Mouse (Mus musculus): ENCODE measurements around the gene Katnal1. TPM values are rescaled to one million over a fixed set of nuclear protein-coding genes. Genes with fewer than 3 reads are reported as not detected.

The Katnal1 gene
- polyA plus RNA-seq, 1 experiment from 2014 or later: 17.4 TPM

DNA sequence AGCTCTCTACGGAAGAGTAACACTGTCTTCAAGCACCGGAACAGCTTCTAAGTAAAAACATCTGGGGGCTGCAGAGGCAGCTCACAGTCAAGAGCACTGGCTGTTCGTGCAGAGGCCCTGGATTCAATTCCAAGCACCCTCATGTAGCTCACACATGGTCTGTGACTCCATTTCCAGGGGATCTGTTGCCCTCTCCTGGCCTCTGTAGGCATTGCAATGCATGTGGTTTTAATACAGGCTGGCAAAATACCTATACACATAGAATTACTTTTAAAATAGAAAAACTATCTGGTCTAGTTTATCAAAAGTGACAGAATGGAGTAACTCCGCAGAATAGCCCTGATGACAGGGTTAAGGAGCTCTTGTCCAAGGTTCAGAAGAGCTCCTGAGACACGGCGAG lies 49.9 kb downstream of the Katnal1 start:
- H3K9me3 ChIP-seq (replicated peaks; ENCODE audit: control insufficient read depth, low read length): no peaks in the 10 kb centered on the region
- no peak overlapping the region for H3K4me3 ChIP-seq (ENCODE audit: low read depth, low read length)
- H3K4me2 ChIP-seq: no peak overlapping the region
- H3K9ac ChIP-seq (ENCODE audit: low read depth, low read length): no peak overlapping the region
- no peaks in the 10 kb centered on the region for H3K4me1 ChIP-seq (ENCODE audit: control insufficient read depth, insufficient read depth, low read length)
- H3K27me3 ChIP-seq (ENCODE audit: control insufficient read depth, insufficient read depth, low read length): no peaks in the 10 kb centered on the region
- peaks cover 14% of the 10 kb centered on the region for H3K36me3 ChIP-seq (ENCODE audit: control insufficient read depth, insufficient read depth, low read length)
- ATAC-seq (replicated peaks; ENCODE audit: insufficient number of reproducible peaks, low FRiP score, low TSS enrichment): no peak
- H3K27ac ChIP-seq (ENCODE audit: low read depth, low read length): no peak overlapping the region
- 87% methylated on average over 6 of the region's 6 CpGs for WGBS (ENCODE audit: insufficient replicate concordance)

DNA sequence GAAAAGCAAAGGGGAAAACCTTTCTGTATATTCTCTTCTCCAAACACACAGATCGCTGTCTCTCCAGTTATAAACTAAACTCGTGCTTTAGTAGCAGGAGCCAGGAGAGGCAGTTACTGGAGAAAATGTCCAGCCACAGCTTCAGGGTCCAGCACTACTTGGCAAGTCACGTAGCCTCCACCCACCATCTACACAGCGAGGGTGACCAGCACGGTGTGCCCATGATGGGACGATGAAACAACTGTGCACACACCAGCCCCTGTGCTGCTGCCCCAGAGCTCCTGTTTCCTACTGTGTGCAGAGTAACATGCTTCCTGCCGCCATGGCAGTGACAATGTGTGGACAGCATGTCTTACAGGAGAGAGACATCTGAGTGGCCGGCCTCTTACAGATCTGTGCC lies 56.0 kb downstream of the Katnal1 start:
- H3K4me3 ChIP-seq (ENCODE audit: low read depth, low read length): no peak overlapping the region
- 74% methylated on average over 8 of the region's 8 CpGs for WGBS (ENCODE audit: insufficient replicate concordance)
- H3K9me3 ChIP-seq (replicated peaks; ENCODE audit: control insufficient read depth, low read length): no peaks in the 10 kb centered on the region
- no peak for ATAC-seq (replicated peaks; ENCODE audit: insufficient number of reproducible peaks, low FRiP score, low TSS enrichment)
- no peak overlapping the region for H3K27ac ChIP-seq (ENCODE audit: low read depth, low read length)
- H3K4me2 ChIP-seq: no peak overlapping the region
- no peaks in the 10 kb centered on the region for H3K27me3 ChIP-seq (ENCODE audit: control insufficient read depth, insufficient read depth, low read length)
- H3K9ac ChIP-seq (ENCODE audit: low read depth, low read length): no peak overlapping the region
- peaks cover 6% of the 10 kb centered on the region; the same call in 1 of the 2 replicates for H3K36me3 ChIP-seq (ENCODE audit: control insufficient read depth, insufficient read depth, low read length)
- no peaks in the 10 kb centered on the region for H3K4me1 ChIP-seq (ENCODE audit: control insufficient read depth, insufficient read depth, low read length)

DNA sequence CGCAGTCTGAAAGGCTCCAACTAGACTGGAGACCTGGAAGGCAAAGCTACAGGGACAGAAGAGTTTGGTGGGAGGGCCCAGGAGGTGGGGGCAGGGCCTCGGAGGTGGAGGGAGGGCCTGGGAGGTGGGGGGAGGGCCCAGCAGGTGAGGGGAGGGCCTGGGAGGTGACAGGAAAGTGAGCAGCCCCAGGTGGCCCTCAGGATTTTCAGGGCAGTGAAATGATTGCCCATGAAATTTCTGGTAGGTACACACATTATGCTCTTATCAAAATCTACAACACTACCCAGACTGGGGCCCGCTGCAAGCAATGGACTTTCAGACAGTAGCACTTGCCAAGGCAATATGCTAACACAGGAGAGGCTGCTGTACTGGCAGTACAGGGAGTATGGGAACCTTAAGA lies 59.5 kb downstream of the Katnal1 start:
- Histone ChIP-seq H3K27me3 (ENCODE audit: control insufficient read depth, insufficient read depth, low read length) (no peaks in the 10 kb centered on the region), H3K36me3 (ENCODE audit: control insufficient read depth, insufficient read depth, low read length) (no peaks in the 10 kb centered on the region), H3K9ac (ENCODE audit: low read depth, low read length) (no peak overlapping the region), H3K4me1 (ENCODE audit: control insufficient read depth, insufficient read depth, low read length) (no peaks in the 10 kb centered on the region), H3K4me2 (no peak overlapping the region), H3K4me3 (ENCODE audit: low read depth, low read length) (no peak overlapping the region), H3K27ac (ENCODE audit: low read depth, low read length) (no peak overlapping the region), H3K9me3 (replicated peaks; ENCODE audit: control insufficient read depth, low read length) (no peaks in the 10 kb centered on the region)
- WGBS (ENCODE audit: insufficient replicate concordance): 39% methylated on average over 3 of the region's 3 CpGs
- ATAC-seq (replicated peaks; ENCODE audit: insufficient number of reproducible peaks, low FRiP score, low TSS enrichment): no peak

DNA sequence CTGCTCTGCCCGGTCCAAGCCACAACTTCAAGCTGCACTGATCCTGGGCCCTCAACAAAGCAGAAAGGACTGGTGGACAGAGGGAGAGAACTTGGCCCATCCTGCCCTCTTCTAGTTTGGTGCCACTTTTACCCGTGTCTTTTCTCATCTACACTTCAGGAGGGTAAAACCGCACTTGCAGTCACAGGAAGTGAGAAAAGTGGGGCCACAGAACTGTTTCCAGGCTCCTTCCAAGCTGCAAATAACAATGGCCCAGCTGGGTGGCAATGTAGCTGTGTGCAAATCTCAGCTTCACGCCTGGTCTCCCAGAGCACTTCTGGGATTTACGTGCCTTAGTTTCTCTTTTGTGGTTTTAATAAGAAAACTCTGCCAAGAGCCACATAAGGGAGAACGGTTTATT lies 61.4 kb downstream of the Katnal1 start:
- H3K9me3 ChIP-seq (replicated peaks; ENCODE audit: control insufficient read depth, low read length): no peaks in the 10 kb centered on the region
- no peaks in the 10 kb centered on the region for H3K27me3 ChIP-seq (ENCODE audit: control insufficient read depth, insufficient read depth, low read length)
- no peak overlapping the region for H3K27ac ChIP-seq (ENCODE audit: low read depth, low read length)
- H3K9ac ChIP-seq (ENCODE audit: low read depth, low read length): no peak overlapping the region
- WGBS (ENCODE audit: insufficient replicate concordance): 84% methylated on average over 6 of the region's 6 CpGs
- no peak for ATAC-seq (replicated peaks; ENCODE audit: insufficient number of reproducible peaks, low FRiP score, low TSS enrichment)
- no peak overlapping the region for H3K4me2 ChIP-seq
- H3K36me3 ChIP-seq (ENCODE audit: control insufficient read depth, insufficient read depth, low read length): no peaks in the 10 kb centered on the region
- H3K4me3 ChIP-seq (ENCODE audit: low read depth, low read length): no peak overlapping the region
- H3K4me1 ChIP-seq (ENCODE audit: control insufficient read depth, insufficient read depth, low read length): no peaks in the 10 kb centered on the region

DNA sequence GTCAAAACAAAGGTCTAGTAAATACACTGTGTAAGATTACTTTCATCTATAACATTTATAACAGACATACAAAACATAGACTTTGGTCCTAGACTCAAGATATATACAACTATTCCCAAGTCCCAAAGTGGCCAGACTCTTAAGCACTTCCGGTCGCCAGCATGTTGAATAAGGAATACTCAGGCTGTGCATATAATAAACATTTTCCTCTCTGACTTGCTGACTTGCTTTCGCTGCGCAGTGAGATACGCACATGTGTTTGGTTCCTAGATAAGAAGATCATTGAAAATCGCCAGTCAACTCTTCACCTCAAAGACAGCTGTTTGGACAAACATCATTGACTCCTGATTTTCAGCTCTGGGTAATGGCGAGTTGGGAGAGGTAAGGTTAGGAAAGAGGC lies 61.9 kb downstream of the Katnal1 start:
- ATAC-seq (replicated peaks; ENCODE audit: insufficient number of reproducible peaks, low FRiP score, low TSS enrichment): no peak
- 68% methylated on average over 7 of the region's 7 CpGs for WGBS (ENCODE audit: insufficient replicate concordance)
- Histone ChIP-seq H3K27ac (ENCODE audit: low read depth, low read length) (no peak overlapping the region), H3K4me3 (ENCODE audit: low read depth, low read length) (no peak overlapping the region), H3K9ac (ENCODE audit: low read depth, low read length) (no peak overlapping the region), H3K4me2 (no peak overlapping the region), H3K4me1 (ENCODE audit: control insufficient read depth, insufficient read depth, low read length) (no peaks in the 10 kb centered on the region), H3K36me3 (ENCODE audit: control insufficient read depth, insufficient read depth, low read length) (no peaks in the 10 kb centered on the region), H3K9me3 (replicated peaks; ENCODE audit: control insufficient read depth, low read length) (no peaks in the 10 kb centered on the region), H3K27me3 (ENCODE audit: control insufficient read depth, insufficient read depth, low read length) (no peaks in the 10 kb centered on the region)

DNA sequence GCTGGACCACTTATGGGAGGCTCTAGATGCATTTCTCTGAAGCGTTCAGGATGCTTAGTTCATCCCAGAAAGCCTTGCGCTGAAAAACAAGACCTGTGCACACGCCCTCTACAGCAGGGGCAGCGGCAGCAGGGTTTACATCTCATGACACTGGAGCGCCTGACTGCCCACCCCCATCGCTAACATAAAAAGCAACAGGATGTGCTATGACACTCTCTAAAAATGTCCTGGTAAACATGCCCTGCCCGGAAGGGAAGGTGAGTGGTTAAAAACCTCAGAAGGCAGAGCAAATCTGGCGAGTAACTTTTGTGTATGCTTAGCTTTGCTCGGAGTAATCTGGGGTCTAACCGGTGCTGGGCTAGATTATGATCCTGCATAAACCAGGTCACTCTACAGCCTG lies 62.5 kb downstream of the Katnal1 start:
- no peaks in the 10 kb centered on the region for H3K27me3 ChIP-seq (ENCODE audit: control insufficient read depth, insufficient read depth, low read length)
- ATAC-seq (replicated peaks; ENCODE audit: insufficient number of reproducible peaks, low FRiP score, low TSS enrichment): no peak
- H3K36me3 ChIP-seq (ENCODE audit: control insufficient read depth, insufficient read depth, low read length): no peaks in the 10 kb centered on the region
- no peak overlapping the region for H3K4me3 ChIP-seq (ENCODE audit: low read depth, low read length)
- no peaks in the 10 kb centered on the region for H3K9me3 ChIP-seq (replicated peaks; ENCODE audit: control insufficient read depth, low read length)
- H3K9ac ChIP-seq (ENCODE audit: low read depth, low read length): no peak overlapping the region
- H3K4me1 ChIP-seq (ENCODE audit: control insufficient read depth, insufficient read depth, low read length): no peaks in the 10 kb centered on the region
- H3K4me2 ChIP-seq: no peak overlapping the region
- H3K27ac ChIP-seq (ENCODE audit: low read depth, low read length): no peak overlapping the region
- WGBS (ENCODE audit: insufficient replicate concordance): 67% methylated on average over 10 of the region's 10 CpGs

DNA sequence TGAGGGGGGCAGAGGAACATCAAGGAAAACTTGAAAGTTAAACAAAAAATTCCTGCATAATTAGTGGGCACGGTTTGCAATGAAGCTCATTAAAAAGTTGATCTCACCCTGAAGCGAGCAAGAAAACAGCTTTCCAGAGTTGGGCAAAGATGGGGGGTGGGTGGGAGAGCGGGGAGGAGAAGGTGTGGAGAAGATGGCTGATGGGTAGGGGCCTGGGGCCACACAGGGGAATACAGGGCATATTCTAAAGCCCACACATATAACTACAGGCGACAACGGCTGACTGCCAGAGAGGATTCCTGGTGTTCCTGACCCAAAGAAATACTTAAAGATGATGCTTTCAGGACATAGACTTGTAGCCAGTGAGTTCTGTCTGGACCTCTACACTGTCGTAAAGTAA lies 65.7 kb downstream of the Katnal1 start:
- WGBS (ENCODE audit: insufficient replicate concordance): 61% methylated on average over 6 of the region's 6 CpGs
- Histone ChIP-seq H3K4me2 (no peak overlapping the region), H3K36me3 (ENCODE audit: control insufficient read depth, insufficient read depth, low read length) (no peaks in the 10 kb centered on the region), H3K9me3 (replicated peaks; ENCODE audit: control insufficient read depth, low read length) (no peaks in the 10 kb centered on the region), H3K27me3 (ENCODE audit: control insufficient read depth, insufficient read depth, low read length) (no peaks in the 10 kb centered on the region), H3K9ac (ENCODE audit: low read depth, low read length) (no peak overlapping the region), H3K27ac (ENCODE audit: low read depth, low read length) (no peak overlapping the region), H3K4me3 (ENCODE audit: low read depth, low read length) (no peak overlapping the region), H3K4me1 (ENCODE audit: control insufficient read depth, insufficient read depth, low read length) (no peaks in the 10 kb centered on the region)
- ATAC-seq (replicated peaks; ENCODE audit: insufficient number of reproducible peaks, low FRiP score, low TSS enrichment): no peak

DNA sequence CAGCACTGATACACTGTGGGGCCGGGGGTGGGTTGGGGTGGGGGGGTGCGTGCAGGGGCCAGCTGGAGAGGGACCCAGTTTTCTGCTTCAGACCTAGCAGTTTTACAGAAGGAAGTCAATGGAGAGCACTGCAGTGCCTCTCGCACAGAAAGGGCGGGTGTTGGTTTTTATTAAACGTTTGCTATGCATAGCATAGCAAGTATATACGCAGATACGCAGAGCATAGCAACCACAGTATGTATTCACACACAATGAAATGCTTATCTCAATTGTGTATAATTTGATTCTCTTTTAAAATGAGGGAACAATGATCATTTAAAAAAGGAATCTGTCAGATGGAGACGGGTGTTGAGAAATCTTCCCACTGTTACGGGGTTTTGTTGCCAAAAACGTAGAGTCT lies 66.3 kb downstream of the Katnal1 start:
- Histone ChIP-seq H3K4me3 (ENCODE audit: low read depth, low read length) (no peak overlapping the region), H3K9ac (ENCODE audit: low read depth, low read length) (no peak overlapping the region), H3K4me2 (no peak overlapping the region), H3K9me3 (replicated peaks; ENCODE audit: control insufficient read depth, low read length) (no peaks in the 10 kb centered on the region), H3K27me3 (ENCODE audit: control insufficient read depth, insufficient read depth, low read length) (no peaks in the 10 kb centered on the region), H3K27ac (ENCODE audit: low read depth, low read length) (no peak overlapping the region), H3K36me3 (ENCODE audit: control insufficient read depth, insufficient read depth, low read length) (no peaks in the 10 kb centered on the region), H3K4me1 (ENCODE audit: control insufficient read depth, insufficient read depth, low read length) (no peaks in the 10 kb centered on the region)
- ATAC-seq (replicated peaks; ENCODE audit: insufficient number of reproducible peaks, low FRiP score, low TSS enrichment): no peak
- 79% methylated on average over 10 of the region's 10 CpGs for WGBS (ENCODE audit: insufficient replicate concordance)

DNA sequence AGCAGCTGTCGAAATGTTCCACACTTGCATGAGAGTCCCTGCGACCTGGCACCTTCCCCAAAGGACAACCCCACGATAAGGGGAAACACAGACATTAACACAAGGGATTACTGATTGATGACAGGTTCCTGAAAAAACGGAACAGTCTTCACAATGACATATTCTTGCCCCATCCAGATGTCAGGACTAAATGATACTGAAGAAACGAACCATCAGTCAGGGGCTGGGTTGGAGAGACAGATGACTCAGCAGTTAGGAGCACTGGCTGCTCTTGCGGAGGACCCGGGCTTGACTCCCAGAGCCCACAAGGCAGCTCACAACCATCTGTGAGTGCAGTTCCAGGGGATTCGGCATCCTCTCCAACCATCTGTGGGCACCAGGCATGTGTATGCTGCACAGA lies 67.0 kb downstream of the Katnal1 start:
- H3K4me3 ChIP-seq (ENCODE audit: low read depth, low read length): no peak overlapping the region
- no peak for ATAC-seq (replicated peaks; ENCODE audit: insufficient number of reproducible peaks, low FRiP score, low TSS enrichment)
- no peaks in the 10 kb centered on the region for H3K4me1 ChIP-seq (ENCODE audit: control insufficient read depth, insufficient read depth, low read length)
- H3K9ac ChIP-seq (ENCODE audit: low read depth, low read length): no peak overlapping the region
- H3K4me2 ChIP-seq: no peak overlapping the region
- no peaks in the 10 kb centered on the region for H3K36me3 ChIP-seq (ENCODE audit: control insufficient read depth, insufficient read depth, low read length)
- H3K27ac ChIP-seq (ENCODE audit: low read depth, low read length): no peak overlapping the region
- H3K9me3 ChIP-seq (replicated peaks; ENCODE audit: control insufficient read depth, low read length): no peaks in the 10 kb centered on the region
- WGBS (ENCODE audit: insufficient replicate concordance): 43% methylated on average over 8 of the region's 8 CpGs
- H3K27me3 ChIP-seq (ENCODE audit: control insufficient read depth, insufficient read depth, low read length): no peaks in the 10 kb centered on the region
